Mouse (Mus musculus): Measurements from ENCODE around the gene Vps25. TPM values are rescaled to one million over a fixed set of nuclear protein-coding genes. Genes with fewer than 3 reads are reported as not detected.

Gene Vps25
- total RNA-seq, 1 experiment from 2014 or later = 62.9 TPM

DNA sequence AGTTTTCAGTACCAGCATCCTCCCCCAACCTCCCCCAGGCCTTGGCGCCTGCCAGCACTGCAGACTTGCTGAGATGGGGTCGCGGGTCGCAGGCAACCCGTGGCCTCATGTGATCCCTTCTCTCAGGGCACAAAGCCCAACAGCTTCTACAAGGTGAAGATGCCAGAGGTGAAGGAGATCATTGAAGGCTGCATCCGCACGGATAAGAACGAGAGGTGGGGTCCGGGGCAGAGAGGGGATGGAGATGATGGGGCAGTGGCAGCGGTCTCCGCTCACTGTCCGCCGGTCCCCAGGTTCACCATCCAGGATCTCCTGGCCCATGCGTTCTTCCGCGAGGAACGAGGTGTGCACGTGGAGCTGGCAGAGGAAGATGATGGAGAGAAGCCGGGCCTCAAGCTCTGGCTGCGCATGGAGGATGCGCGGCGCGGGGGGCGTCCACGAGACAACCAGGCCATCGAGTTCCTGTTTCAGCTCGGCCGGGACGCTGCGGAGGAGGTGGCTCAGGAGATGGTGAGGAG, 11.5 kb downstream of the Vps25 start:
- ATAC-seq (replicated peaks; ENCODE audit: insufficient number of reproducible peaks, low FRiP score, low TSS enrichment, poor library complexity, severe bottlenecking) = no peak

DNA sequence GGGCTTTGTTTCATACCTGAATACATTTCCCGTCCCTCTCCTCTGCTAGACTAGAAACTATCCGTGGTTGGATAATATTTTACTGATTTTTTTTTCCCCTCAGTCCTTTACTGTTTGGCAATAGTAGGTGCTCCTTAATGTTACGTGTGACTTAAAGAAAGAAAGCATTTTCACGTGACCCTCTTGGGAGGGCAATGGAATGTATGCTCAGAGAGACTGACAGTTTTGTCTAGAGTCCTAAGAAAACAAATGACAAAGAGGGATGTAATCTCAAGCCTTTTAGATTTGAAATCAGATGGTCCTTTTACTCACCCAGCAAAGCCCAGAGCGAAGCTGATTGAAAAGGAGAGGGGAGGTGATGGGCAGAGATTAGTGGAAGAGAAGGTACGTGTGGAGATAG, 12.4 kb downstream of the Vps25 start:
- no peak for ATAC-seq (replicated peaks; ENCODE audit: insufficient number of reproducible peaks, low FRiP score, low TSS enrichment, poor library complexity, severe bottlenecking)

DNA sequence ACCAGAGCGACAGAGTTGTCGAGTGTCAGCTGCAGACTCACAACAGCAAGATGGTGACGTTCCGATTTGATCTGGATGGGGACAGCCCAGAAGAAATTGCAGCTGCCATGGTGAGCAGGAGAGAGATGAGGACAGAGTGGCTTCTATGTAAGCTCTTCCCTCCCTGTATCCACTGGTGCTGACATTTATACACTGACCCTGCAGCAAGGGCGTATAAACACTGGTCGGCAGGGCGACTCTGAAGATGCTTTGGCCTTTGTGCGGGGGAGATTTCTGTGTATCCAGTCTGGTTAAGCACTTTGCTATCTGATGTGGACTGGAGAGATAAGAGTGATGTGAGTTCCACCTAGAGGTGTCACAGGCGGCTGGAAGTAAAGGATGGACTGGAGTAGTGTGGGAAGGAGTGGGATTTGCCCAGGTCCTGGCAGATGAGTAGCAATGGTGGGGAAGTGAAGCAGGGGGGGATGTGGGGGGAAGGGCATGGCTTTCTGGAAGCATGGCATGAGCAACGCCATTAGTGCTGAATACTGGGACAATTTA, 16.1 kb downstream of the Vps25 start:
- ATAC-seq (replicated peaks; ENCODE audit: insufficient number of reproducible peaks, low FRiP score, low TSS enrichment, poor library complexity, severe bottlenecking) = no peak

DNA sequence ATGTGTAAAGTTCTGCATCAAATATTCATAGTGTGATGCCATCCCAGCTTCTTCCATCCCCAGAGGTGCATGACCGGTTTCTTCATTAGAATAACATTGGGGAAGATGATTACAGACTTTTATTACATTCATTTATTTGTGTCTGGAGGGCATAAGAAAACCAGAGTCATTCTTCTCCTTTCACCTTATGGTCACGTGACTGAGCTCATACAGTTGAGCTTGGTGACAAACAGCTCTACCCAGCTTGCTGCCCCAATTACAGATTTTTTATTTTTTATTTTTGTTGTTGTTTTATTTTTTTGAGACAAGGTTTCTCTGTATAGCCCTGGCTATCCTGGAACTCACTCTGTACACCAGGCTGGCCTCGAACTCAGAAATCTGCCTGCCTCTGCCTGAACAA, 18.9 kb downstream of the Vps25 start:
- no peak for ATAC-seq (replicated peaks; ENCODE audit: insufficient number of reproducible peaks, low FRiP score, low TSS enrichment, poor library complexity, severe bottlenecking)

DNA sequence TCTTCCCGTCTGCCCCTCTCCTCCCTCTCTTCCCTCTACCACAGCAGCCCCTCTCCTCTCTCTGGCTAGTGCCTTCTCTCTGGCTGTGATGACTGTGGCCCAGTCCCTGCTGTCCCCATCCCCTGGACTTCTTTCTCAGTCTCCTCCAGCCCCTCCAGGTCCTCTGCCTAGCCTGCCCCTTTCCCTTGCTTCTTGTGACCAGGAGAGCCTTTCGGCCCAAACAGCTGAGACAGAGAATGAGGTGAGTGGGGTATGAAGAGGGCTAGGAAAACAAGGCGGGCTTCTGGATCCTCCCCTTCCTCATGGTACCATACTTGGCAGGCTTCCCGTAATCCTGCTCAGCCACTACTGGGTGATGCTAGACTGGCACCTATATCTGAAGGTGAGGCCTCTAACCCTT, 21.8 kb downstream of the Vps25 start:
- no peak for ATAC-seq (replicated peaks; ENCODE audit: insufficient number of reproducible peaks, low FRiP score, low TSS enrichment, poor library complexity, severe bottlenecking)

DNA sequence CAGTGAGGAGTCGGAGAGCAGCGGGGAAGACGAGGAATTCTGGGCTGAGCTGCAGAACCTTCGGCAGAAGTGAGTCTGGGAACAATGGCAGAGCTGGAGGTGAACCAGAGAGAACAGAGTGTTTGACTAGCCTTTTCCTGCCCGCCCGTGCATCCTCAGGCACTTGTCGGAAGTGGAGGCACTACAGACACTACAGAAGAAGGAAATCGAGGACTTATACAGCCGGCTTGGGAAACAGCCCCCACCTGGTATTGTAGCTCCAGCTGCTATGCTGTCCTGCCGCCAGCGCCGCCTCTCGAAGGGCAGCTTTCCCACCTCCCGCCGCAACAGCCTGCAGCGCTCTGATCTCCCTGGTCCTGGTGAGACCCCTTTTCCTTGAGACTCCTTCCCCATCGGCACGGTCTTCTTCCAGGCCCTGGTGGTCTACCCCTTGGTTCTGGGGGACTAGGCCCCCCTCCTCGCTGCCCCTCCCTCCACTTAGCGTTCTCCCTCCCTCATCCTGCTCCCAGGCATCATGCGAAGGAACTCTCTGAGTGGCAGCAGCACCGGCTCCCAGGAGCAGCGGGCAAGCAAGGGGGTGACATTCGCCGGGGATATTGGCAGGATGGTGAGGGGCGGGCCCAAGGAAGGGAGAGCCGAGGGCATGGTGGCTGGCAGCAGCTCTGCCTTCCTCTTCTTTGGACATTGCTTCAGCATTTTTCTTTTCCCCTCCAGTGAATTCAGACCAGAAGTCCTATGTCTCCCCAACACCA, 23.0 kb downstream of the Vps25 start:
- ATAC-seq (replicated peaks; ENCODE audit: insufficient number of reproducible peaks, low FRiP score, low TSS enrichment, poor library complexity, severe bottlenecking) = no peak

DNA sequence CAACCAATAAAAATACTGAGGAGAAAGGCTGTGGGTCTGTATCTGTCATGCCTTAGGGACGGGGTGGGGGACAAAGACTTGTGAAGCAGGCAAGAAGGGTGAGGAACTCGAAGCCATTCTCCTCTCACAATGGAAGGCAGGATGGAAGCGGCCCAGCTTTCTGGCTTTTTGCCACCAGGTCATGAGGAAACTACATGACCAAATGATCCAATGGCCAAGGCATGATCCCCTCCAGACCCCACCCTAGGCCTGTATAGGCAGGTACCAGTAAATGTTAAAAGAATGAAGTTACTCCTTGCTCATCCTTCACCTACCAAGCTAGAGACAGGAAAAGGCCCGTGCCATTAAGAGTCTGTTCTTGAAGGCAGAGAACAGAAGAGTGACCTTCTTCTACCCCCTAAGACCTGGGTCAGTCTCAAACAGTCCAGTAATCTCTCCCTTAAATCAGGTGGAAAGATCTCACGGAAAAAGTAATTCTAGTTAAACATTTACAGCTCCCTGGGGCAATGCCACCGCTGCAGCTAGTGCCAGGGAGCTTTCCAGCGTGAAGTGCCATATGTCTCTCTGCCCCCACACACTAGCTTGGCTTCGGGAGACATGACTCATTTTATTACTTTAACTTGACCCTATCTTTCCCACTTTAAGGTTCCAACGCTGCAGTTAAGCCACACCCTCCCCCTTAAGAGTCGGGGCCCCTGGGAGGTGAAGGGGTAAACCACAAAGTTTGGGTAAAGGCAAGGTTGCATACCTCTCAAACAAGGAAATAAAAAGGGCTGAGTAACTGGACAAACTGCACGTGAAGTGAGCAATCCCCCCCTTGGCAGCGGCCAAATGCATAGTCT, 24.1 kb downstream of the Vps25 start:
- no peak for ATAC-seq (replicated peaks; ENCODE audit: insufficient number of reproducible peaks, low FRiP score, low TSS enrichment, poor library complexity, severe bottlenecking)

DNA sequence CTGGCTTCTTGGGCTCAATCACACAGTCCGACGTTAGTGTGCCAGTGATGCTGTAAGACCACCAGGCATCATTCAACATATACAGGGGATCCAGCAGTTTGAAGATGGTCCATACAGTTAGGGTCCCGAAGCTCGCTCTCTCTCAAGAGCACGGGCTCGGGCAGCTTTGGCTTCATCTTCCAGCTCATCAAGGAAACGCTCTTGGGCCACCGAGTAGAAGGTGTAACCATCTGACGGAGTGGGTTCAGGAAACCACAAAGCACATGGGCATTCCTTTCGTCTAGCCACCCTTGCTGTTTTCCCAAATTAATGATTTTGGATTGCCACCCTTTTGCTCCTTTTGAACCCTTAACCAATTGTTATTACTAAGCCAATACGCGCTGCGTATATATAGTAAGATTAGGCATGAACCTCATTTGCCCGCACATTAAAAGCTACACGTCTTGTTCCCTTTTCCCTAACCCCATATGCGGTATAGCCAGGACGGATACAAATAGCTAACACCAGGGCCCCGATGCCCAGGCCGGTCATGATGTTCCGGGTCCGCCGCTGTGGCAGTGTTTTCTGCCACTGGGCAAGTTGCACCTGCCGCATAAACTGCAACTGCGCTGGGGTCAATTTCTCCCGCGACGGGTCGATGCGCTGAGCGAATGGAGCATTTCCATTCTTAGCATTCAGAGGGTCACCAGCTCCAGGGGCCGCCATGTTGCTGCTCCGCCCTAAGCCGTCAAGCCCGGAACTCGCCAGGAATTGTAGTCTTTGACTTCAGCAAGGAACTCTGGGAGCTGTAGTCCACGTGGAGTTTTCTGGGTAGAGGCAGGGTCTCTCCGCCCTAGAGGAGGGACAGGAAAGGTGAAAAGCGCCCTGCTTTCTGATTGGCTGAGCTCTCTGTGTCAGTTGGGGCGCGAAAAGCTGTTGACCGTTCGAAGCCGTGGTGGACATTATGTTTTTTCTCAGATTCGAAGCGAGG, 25.0 kb downstream of the Vps25 start, which contains the start of the genes Cntd1 and Coa3:
Gene Cntd1, plus strand, starts transcription at position 790 of the 970 bp plus-strand sequence.
Gene Coa3, minus strand, starts transcription at position 892 of the 970 bp plus-strand sequence.
- ATAC-seq (replicated peaks; ENCODE audit: insufficient number of reproducible peaks, low FRiP score, low TSS enrichment, poor library complexity, severe bottlenecking) = peak; percentile 94

DNA sequence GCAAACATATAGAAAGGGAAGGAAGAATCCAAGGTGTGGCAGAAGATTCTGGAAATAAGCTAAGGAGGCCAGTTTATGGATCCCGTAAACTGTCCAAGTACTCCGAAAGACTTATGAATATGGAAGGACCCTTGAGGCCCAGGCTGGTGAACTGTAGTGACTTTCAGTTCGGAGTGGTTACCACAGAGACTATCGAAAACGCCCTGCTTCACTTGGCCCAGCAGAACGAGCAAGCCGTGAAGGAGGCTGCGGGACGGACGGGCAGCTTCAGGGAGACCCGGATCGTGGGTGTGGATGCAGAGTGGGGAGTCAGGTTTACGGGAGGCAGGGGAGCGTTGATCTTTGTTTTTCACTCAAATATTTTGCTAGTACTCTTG, 25.7 kb downstream of the Vps25 start:
- no peak for ATAC-seq (replicated peaks; ENCODE audit: insufficient number of reproducible peaks, low FRiP score, low TSS enrichment, poor library complexity, severe bottlenecking)

DNA sequence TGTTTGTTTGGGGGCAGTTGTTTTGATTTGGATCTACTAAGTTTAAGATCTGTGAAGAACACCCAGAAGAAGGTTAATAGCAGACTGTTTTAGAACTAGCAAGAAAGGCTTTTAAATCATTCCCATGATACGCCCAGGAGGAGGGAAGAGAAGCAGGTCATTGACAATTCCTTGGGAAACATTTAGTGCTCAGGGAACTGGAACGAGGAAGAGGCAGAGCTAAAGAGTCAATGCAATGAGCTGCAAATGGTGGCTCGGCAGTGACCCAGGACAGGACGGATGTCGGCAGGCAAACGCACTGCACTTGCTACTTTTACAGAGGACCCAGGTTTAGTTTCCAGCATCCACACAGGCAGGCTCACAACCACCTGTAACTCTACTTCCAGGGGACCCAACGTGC, 27.3 kb downstream of the Vps25 start:
- no peak for ATAC-seq (replicated peaks; ENCODE audit: insufficient number of reproducible peaks, low FRiP score, low TSS enrichment, poor library complexity, severe bottlenecking)

DNA sequence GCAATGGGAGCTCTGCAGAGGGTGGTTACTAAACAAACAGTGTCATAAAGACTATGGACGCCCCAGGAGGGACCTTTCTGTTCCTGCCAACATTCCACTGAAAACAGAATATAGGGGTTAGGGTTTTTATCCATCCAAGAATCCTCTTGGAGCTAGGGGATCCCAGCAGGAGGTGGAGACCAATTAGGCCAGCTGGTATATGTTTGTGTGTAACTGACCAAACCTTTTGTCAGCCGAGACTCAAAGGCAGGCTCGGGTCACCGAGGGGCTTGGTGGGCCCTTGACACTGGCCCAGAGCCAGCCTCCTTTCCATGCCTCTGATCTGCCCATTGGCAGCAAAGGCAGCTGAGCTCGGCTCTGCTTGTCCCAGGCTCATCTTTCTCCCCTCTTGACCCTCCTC, 29.4 kb downstream of the Vps25 start:
- ATAC-seq (replicated peaks; ENCODE audit: insufficient number of reproducible peaks, low FRiP score, low TSS enrichment, poor library complexity, severe bottlenecking) = no peak

DNA sequence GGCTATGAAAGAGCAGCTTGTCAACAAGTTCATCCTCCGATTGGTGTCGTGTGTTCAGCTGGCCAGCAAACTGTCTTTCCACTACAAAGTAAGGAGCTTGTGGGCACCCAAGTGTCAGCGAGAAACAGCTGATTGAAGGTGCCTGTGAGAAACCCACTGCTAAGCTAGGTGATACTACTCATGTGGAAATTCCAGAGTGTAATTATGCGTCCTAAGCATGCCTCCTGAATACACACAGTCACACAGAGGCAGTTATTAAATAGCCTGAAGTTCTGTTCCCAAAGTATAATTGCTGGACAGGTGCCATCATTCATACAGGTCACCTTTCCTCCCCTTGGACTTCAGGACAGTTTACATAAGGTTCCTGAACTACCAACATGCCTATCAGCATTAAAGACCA, 30.3 kb downstream of the Vps25 start:
- ATAC-seq (replicated peaks; ENCODE audit: insufficient number of reproducible peaks, low FRiP score, low TSS enrichment, poor library complexity, severe bottlenecking) = no peak

DNA sequence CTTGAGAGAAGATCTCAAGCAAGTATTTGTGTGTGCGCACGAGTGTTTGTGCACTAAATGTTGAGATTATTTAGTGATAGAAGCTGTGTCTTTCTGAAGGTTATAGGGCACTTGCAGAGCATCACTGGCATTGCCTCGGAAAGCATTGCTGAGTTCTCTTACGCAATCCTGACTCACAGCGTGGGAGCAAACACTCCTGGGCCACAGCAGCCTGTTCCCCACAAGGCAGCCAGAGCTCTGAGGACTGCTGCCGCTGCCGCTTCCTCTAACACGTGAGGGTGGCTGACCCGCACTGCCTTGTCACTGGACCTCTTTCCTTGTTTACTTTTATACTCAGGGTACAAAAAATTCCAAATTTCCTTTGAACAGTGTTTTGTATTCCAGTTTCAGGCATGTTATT, 33.8 kb downstream of the Vps25 start:
- ATAC-seq (replicated peaks; ENCODE audit: insufficient number of reproducible peaks, low FRiP score, low TSS enrichment, poor library complexity, severe bottlenecking) = peak; percentile 43; the same call in 1 of the 2 replicates

DNA sequence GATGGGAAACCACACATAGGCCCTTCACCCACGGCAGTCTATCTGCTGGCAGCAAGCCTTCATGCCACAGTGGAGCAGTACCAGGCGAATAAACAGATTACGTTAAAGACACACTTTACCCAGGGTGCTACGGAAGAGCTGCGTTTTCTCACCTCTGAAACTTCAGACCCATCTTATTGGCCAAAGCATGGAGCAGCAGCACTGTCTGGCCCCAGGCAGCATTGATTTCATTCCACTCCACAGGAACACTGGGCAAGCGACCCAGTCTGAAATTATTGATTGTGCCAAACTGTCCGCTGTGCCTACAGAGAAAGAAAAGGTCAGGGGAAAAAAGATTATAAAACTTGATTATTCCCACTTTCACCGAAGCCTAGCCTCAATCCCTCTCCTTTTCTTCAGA, 37.7 kb downstream of the Vps25 start:
- ATAC-seq (replicated peaks; ENCODE audit: insufficient number of reproducible peaks, low FRiP score, low TSS enrichment, poor library complexity, severe bottlenecking) = no peak

DNA sequence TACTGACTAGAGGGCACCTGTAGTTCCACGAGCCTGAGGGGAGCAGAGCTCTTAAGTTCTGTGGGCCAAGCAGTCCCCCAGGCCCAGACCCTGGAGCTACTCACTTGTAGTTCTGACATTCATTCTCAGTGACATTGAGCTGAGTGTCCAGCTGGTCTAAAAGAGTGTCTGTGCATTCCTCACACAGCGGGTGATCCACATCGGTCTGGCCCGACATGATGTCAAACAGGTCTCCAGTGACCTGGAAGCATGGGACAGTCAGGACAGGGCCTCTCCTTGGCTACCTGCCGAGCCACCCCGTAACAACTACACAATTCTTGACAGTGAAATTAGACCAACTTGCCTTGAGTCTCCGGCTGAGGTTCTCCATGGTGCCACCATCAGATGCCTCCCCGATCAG, 41.7 kb downstream of the Vps25 start:
- ATAC-seq (replicated peaks; ENCODE audit: insufficient number of reproducible peaks, low FRiP score, low TSS enrichment, poor library complexity, severe bottlenecking) = no peak

DNA sequence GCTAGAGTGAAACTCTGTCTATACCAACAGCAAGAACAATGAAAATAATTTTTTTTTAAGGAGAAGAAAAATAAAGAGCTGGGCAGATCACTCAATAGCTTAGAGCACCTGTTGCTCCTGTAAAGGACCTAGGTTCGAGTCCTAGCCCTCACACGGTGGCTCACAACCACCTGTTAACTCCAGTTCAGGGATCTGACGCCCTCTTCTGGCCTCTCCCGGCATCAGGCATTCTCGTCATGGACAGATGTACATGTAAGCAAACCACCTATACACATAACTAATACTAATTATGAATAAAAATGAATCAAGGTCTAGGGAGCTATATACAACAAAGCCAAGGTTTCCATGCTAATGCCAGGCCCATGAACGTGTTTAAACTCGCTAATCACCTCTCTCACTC, 47.4 kb downstream of the Vps25 start:
- no peak for ATAC-seq (replicated peaks; ENCODE audit: insufficient number of reproducible peaks, low FRiP score, low TSS enrichment, poor library complexity, severe bottlenecking)

DNA sequence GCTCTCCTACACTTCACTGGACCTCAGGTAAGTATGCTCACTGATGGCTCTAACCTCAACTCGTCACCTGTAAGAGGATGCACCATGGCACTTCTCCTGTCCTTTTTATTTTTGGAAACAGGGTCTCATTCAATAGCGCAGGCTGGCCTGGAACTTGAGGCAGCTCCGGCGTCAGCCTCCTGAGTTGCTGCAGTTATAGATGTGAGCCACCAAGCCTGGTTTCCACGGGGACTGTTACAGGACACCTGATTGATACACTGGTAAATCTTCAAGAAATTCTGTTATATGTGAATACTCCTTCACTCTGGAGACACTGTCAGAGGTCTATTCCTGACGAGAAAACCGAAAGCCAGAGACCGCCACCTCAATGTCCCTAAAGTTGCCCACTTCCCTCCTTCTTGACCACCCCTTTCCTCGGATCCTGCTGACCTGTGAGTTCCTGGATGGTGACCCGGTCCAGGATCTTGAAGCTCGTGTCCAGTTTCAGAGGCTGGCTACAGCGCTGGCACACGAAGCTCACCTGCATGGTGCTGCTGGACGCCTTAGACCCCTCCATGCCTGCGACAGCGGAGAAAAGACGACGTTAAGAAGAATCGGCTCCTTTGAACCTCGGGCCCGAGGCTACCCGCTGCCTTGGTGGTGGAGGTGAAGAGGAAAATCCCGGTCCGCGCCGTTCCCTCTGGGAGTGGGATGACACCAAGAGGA, 47.9 kb downstream of the Vps25 start:
- peak; percentile 14; the same call in 1 of the 2 replicates for ATAC-seq (replicated peaks; ENCODE audit: insufficient number of reproducible peaks, low FRiP score, low TSS enrichment, poor library complexity, severe bottlenecking)

Measured in monocyte, adult 5-6 weeks (primary cell).